Comparison of ENCODE assay signal across 13 mouse cellular contexts in the genomic region with DNA sequence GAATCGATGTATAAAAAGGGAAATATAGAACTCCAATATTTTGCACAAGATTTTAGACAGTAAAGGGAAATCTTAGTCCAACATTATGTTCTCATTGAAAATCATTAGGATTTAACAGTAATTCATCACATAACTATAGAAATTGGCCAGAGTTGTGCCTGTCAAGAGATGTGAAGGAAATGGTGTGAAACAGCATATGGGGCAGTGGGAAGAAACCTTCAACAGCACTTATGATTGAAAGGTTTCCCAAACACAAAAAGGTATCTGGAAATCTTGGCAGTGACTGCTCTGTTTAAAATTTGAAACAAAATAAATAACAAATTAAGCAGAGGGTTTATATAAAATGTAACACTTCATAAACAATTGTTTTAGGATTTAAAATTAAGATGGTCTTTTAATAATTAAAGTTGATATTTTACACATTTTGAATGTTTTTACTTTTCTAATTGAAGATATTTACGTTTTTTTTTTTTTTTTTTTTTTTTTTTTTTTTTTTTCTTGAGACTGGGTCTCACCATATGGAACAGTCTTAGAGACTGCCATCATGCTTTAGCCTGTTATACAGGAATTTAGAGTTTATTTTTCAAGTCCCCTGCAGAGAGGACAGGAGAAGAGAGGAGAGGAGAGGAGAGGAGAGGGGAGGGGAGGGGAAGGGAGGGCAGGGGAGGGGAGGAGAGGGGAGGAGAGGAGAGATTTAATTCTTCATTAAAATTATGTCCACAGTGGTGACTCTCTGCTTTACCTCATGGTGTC.
"Had no signal": no experiment of that assay in that cellular context is flagged by ENCODE, and none has a peak within 500 bp of the region (broad histone marks: within the 10 kb centered on the region; RNA-seq: fewer than 3 reads in every experiment).

No protein-coding gene starts in this region.

- H3K4me3 ChIP-seq: left cerebral cortex, adult 2 months; liver, embryonic 13.5 days had no signal

- H3K4me2 ChIP-seq: liver, embryonic 13.5 days; midbrain, embryonic 11.5 days had no signal

- H3K9me3 ChIP-seq: liver, embryonic 13.5 days had no signal

- H3K4me1 ChIP-seq: liver, embryonic 13.5 days had no signal

- H3K27ac ChIP-seq: left cerebral cortex, adult 2 months; liver, embryonic 13.5 days had no signal

- H3K27me3 ChIP-seq: liver, embryonic 13.5 days had no signal

- H3K9ac ChIP-seq: liver, embryonic 13.5 days had no signal

- H3K36me3 ChIP-seq: liver, embryonic 13.5 days had no signal

- DNase-seq: kidney, adult 9 months; kidney, postnatal 14 days; kidney, postnatal 4 days; layer of hippocampus, postnatal 36 days; liver, embryonic 13.5 days; lung, adult 2 months; lung, postnatal 14 days; lung, postnatal 4 days; midbrain, embryonic 14.5 days; thymus, adult 18-20 months; thymus, postnatal 36 days had no signal
